Mouse (Mus musculus) neural tube, embryonic 13.5 days (tissue): Measurements from ENCODE around the gene Grin2b. TPM values are rescaled to one million over a fixed set of nuclear protein-coding genes. Genes with fewer than 3 reads are reported as not detected.

Experiments used
- ATAC-seq: fragments of 200-750 bp; cut with Nextera tagmentation; 2 replicates; pipeline ENCODE4 v1.8.0; 2017; ENCODE audit warnings: low read depth, mild to moderate bottlenecking, moderate TSS enrichment, moderate library complexity
- H3K27ac ChIP-seq: fragments of 300-500 bp; sonication (generic); replicated peaks from 2 replicates; pipeline ENCODE4 v1.5.1; 2015; ENCODE audit warnings: moderate library complexity, mild to moderate bottlenecking, inconsistent platforms
- H3K27me3 ChIP-seq: fragments of 300-500 bp; sonication (generic); 2 replicates; pipeline ENCODE4 v1.6.1; 2015; ENCODE audit warnings: mild to moderate bottlenecking, inconsistent platforms
- H3K36me3 ChIP-seq: fragments of 300-500 bp; sonication (generic); 2 replicates; pipeline ENCODE4 v1.6.1; 2015; ENCODE audit warnings: mild to moderate bottlenecking, inconsistent platforms
- H3K4me1 ChIP-seq: fragments of 300-500 bp; sonication (generic); replicated peaks from 2 replicates; pipeline ENCODE4 v1.6.1; 2015; ENCODE audit warnings: inconsistent platforms
- H3K4me2 ChIP-seq: fragments of 300-500 bp; sonication (generic); 2 replicates; pipeline ENCODE4 v1.6.1; 2015; ENCODE audit warnings: inconsistent platforms, mild to moderate bottlenecking, moderate library complexity
- H3K4me3 ChIP-seq: fragments of 300-500 bp; sonication (generic); 2 replicates; pipeline ENCODE4 v1.5.1; 2015; ENCODE audit warnings: mild to moderate bottlenecking, inconsistent platforms
- H3K9ac ChIP-seq: fragments of 300-500 bp; sonication (generic); 2 replicates; pipeline ENCODE4 v1.6.1; 2015; ENCODE audit warnings: moderate library complexity, mild to moderate bottlenecking, inconsistent platforms
- H3K9me3 ChIP-seq: fragments of 300-500 bp; sonication (generic); 2 replicates; pipeline ENCODE4 v1.6.1; 2016; ENCODE audit warnings: inconsistent platforms
- WGBS: fragments of 180-500 bp; shearing (Covaris S2); methylation state at CpG from one replicate; pipeline ENCODE4 v1.1.7; 2015; 5-methylcytosine and 5-hydroxymethylcytosine counted together
- polyA plus RNA-seq: library from polyadenylated mRNA; unstranded; fragments of >200 nt; fragmentation: Nextera tagmentation; extraction: Ambion mirVana; gene quantifications from 2 replicates; pipeline ENCODE4 v1.2.1, GENCODE M21; 2015

Grin2b gene
- polyA plus RNA-seq, 1 experiment from 2014 or later, result 32.6 TPM

DNA sequence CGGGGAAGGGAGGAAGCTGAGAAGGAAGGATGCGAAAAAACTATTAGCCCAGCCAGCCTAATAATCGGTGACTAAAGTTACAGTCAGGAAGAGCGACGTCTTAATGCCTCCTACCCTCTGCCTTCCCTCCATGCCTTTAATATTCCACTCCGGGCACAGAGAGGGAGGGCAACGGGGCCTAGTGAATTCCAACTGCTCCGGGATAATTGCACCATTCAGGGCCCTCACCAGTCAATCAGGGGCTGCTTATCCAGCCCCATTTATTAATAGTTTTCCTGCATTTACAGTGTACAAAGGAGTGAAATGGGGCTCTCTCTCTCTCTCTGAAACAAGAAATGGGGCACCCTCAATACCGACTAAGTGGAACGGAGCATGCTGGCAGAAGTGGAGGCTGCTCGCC is 11.2 kb downstream of the Grin2b start:
- peak overlapping the region; percentile 40 for H3K4me2 ChIP-seq
- H3K4me3 ChIP-seq, result peak overlapping the region; percentile 9; the same call in 1 of the 2 replicates
- 0 out of 2 replicates have a peak, but pooled peaks have one; percentile 29 for ATAC-seq
- WGBS, result 30% methylated on average over 11 of the region's 11 CpGs
- no peaks in the 10 kb centered on the region for H3K27me3 ChIP-seq
- H3K4me1 ChIP-seq, result peaks cover 58% of the 10 kb centered on the region
- H3K27ac ChIP-seq, result peak overlapping the region; percentile 35; the same call in 1 of the 2 replicates
- no peaks in the 10 kb centered on the region for H3K9me3 ChIP-seq
- H3K36me3 ChIP-seq, result no peaks in the 10 kb centered on the region
- no peak overlapping the region for H3K9ac ChIP-seq

DNA sequence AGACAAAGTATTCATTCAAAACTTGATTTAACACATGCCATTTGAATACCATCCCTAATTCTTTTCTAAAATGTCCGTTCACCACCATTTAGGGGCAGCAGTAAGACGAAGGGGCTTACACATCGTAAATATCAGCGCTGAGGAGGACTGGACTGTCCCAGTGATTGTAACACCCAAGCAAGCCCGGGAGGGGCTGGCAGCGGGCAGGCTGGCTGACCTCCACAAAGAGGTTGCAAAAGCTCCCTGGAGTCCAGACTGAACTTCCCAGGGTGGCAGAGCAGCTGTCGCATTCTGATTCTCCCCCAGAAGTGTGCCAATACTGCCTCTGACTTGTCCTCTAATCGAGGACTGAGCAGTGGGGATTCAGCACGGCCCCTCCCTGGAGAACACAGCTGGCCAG is 19.9 kb downstream of the Grin2b start:
- Histone ChIP-seq H3K27ac (no peak overlapping the region), H3K4me2 (0 out of 2 replicates have a peak overlapping the region, but pooled peaks have one; percentile 21), H3K4me1 (peaks cover 31% of the 10 kb centered on the region), H3K9ac (no peak overlapping the region), H3K36me3 (0 out of 2 replicates have a peak, but pooled peaks cover 6% of the 10 kb centered on the region), H3K27me3 (no peaks in the 10 kb centered on the region), H3K9me3 (no peaks in the 10 kb centered on the region), H3K4me3 (no peak overlapping the region)
- 20% methylated on average over 9 of the region's 9 CpGs for WGBS
- 0 out of 2 replicates have a peak, but pooled peaks have one; percentile 45 for ATAC-seq

DNA sequence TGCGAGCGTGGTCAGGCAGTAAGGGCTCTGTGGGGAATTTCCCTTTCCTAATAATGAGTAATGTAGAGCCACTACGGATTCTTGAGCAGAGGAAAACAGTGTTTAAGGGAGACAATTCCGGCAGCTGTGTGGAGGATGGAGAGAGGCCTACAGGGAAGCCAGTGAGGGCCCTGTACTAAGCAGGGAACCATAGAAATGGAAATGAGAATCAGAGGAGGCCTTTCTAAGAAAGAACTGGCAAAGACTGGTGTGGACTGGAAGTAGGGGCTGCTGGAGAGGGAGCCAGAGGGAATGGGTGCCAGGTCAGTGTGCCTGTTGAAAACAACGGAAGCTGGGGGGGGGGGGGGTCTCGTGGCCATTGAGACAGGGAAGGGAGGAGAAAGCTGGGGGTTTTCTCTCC is 23.2 kb downstream of the Grin2b start:
- ATAC-seq, result no peak
- Histone ChIP-seq H3K4me1 (peaks cover 31% of the 10 kb centered on the region), H3K36me3 (0 out of 2 replicates have a peak, but pooled peaks cover 6% of the 10 kb centered on the region), H3K9me3 (no peaks in the 10 kb centered on the region), H3K4me2 (no peak overlapping the region), H3K9ac (no peak overlapping the region), H3K4me3 (no peak overlapping the region), H3K27me3 (no peaks in the 10 kb centered on the region), H3K27ac (no peak overlapping the region)
- 35% methylated on average over 5 of the region's 6 CpGs for WGBS

DNA sequence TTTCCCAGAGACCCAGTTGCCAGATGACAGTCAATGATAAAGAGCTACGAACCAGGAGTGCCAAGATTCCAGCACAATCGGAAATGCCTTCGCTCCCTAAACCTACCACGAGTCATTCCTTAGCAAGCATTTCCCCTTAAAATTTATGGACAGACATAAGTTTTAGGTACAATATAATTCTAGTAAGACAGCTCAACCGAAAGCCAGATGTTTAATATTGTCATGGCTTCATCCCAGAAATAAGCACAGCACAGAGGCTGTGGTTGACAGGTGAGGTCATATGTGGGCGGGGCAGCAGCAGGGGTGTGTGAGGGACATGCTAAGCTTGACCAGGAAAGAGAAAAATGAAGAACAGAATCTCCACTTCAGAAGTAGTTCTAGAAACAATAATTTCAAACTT is 33.3 kb downstream of the Grin2b start:
- H3K9ac ChIP-seq, result no peak overlapping the region
- H3K9me3 ChIP-seq, result no peaks in the 10 kb centered on the region
- WGBS, result 88% methylated on average over 6 of the region's 6 CpGs
- no peak overlapping the region for H3K27ac ChIP-seq
- no peaks in the 10 kb centered on the region for H3K27me3 ChIP-seq
- ATAC-seq, result no peak
- H3K4me3 ChIP-seq, result no peak overlapping the region
- 0 out of 2 replicates have a peak, but pooled peaks cover 2% of the 10 kb centered on the region for H3K4me1 ChIP-seq
- H3K36me3 ChIP-seq, result no peaks in the 10 kb centered on the region
- H3K4me2 ChIP-seq, result no peak overlapping the region

DNA sequence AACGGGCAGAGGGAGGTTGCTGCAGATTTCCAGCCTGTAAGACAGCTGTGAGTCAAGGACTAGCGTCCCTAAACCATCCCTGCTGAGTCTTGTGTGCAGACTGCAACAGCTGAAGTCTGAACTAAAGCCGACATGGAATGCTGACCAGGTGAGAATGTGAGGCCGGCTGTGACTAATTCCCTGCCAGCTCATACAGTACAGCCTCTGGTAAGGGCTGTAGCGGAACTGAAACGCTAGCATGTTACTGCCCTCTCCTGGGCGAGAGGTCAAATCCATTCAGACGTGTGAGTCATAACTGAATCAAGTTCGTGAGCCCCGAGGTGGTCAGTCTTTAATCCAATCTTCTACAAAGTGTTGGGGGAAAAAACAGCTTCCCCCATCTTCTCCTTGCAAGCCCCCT is 42.9 kb downstream of the Grin2b start:
- Histone ChIP-seq H3K9me3 (no peaks in the 10 kb centered on the region), H3K36me3 (no peaks in the 10 kb centered on the region), H3K9ac (no peak overlapping the region), H3K27ac (no peak overlapping the region), H3K27me3 (no peaks in the 10 kb centered on the region), H3K4me1 (peaks cover 5% of the 10 kb centered on the region), H3K4me2 (no peak overlapping the region), H3K4me3 (no peak overlapping the region)
- 41% methylated on average over 10 of the region's 10 CpGs for WGBS
- peak; percentile 67 for ATAC-seq

DNA sequence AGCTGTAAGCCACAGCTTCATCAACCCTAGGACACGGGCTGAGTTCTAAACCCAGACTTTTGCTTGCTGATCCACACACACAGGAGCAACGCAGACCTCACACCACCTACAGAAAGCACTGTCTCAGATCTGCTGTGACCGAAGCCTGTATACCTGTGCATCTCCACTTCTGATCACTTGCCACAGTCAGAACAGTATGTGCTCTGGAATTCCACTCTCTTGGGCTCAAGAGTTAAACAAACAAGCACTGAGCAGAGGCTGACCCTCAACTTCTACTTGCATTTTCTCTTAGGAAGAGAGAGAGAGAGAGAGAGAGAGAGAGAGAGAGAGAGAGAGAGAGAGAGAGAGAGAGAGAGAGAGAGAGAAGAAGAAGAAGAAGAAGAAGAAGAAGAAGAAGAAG is 50.7 kb downstream of the Grin2b start:
- no peaks in the 10 kb centered on the region; the same call in 1 of the 2 replicates for H3K4me1 ChIP-seq
- H3K4me3 ChIP-seq, result no peak overlapping the region
- no peak overlapping the region for H3K4me2 ChIP-seq
- ATAC-seq, result no peak
- no peaks in the 10 kb centered on the region for H3K27me3 ChIP-seq
- WGBS, result 85% methylated on average over 3 of the region's 3 CpGs
- no peaks in the 10 kb centered on the region for H3K36me3 ChIP-seq
- H3K9ac ChIP-seq, result no peak overlapping the region
- H3K9me3 ChIP-seq, result no peaks in the 10 kb centered on the region
- no peak overlapping the region for H3K27ac ChIP-seq

DNA sequence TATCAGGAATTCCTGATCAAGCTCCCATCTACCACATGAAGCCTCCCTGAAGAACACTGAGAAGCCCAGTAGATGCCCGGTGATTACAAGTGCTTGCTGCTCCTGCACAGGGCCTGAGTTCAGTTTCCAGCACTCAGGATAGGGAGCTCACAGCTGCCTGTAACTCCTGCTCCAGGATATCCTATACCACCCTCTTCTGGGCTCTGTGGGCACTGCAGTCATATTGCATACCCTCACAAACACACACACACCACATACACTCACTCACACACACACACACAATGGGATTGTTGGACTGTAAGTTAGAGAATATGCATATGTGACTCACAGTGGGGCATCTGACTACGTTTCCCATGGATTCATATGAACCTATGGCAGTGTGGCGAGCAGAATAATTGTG is 55.9 kb downstream of the Grin2b start:
- Histone ChIP-seq H3K36me3 (no peaks in the 10 kb centered on the region), H3K27me3 (no peaks in the 10 kb centered on the region), H3K4me2 (no peak overlapping the region), H3K4me3 (no peak overlapping the region), H3K4me1 (no peaks in the 10 kb centered on the region; the same call in 1 of the 2 replicates), H3K9me3 (no peaks in the 10 kb centered on the region), H3K9ac (no peak overlapping the region), H3K27ac (no peak overlapping the region)
- WGBS, result 92% methylated on average over 3 of the region's 3 CpGs
- no peak for ATAC-seq

DNA sequence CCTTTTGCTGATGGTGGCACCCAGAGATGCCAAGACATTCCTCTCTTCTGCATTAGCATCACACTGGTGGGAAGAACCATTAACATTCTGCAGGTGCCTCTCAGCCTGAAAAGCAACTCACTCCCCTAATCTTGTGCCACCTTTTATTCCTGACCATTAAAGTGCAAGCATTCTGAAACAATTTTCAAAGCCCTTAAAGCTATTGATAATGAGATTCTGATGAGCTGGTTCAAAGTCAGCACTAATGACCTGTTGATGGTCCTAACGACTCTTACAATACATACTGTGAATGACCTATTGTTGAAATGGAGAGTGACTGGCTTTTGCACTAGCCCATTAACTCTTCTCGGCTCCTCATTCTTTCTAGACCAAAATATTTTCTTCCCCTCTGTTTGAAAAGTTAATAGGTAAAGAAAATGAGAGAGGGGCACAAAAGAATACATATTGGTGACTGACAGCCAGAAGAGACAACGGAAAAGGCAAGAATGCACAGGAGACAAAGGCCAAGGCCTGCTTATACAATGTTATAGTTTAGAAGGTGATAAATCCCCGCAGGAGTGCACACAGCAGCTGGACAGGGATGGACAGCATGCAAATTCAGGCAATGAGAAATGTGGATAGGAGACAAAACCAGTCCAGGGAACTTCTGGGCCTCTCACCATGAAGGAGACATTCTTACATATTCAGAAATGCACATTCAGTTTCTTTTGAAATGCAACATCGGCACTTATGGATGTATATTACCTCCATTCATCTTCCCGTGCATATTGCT is 59.5 kb downstream of the Grin2b start:
- Histone ChIP-seq H3K9ac (no peak overlapping the region), H3K4me1 (peaks cover 10% of the 10 kb centered on the region), H3K9me3 (no peaks in the 10 kb centered on the region), H3K4me2 (no peak overlapping the region), H3K27me3 (no peaks in the 10 kb centered on the region), H3K4me3 (no peak overlapping the region), H3K36me3 (no peaks in the 10 kb centered on the region), H3K27ac (no peak overlapping the region)
- WGBS, result 35% methylated on average over 6 of the region's 6 CpGs
- ATAC-seq, result no peak

DNA sequence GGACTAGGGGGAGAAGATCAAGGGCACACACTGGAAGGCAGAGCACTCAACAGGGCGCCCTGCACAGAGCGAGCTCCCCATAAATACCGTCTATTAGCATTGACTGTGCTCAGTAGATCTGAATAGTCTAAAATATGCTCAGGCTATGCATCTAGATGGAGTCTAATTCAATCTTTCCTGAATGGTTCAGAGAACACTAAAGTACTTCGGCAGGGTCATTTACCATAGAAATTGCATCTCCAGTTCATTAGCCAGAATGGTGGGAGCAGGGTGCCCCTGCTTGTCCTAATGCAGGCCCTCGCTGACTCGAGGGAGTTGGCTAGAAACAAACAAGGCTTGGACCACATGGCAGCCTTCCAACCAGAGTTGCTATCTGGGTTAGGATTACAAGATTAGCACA is 64.1 kb downstream of the Grin2b start:
- WGBS, result 43% methylated on average over 6 of the region's 6 CpGs
- H3K36me3 ChIP-seq, result no peaks in the 10 kb centered on the region
- ATAC-seq, result peak; percentile 58

DNA sequence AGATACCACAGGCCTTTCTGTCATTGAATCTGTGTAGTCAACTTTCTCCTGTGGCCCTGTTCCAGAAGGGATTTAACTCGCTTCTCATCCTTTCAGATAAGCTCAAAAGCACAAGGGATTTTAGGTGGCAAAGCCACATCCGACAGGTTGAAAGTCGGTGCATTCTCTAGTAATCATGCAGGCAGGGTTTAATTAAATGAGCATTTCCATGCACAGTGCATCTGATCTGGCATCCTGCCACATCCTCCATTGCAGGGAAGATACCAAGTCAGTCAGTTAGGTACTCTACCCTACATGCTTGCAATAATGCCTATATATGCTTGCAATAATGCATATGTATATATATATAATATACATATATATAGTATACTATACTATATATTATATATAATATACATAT is 64.8 kb downstream of the Grin2b start:
- H3K27me3 ChIP-seq, result no peaks in the 10 kb centered on the region
- WGBS, result 56% methylated on average over 3 of the region's 3 CpGs

More for the DNA sequence above, 64.1 kb downstream of the Grin2b start:
- no peaks in the 10 kb centered on the region for H3K27me3 ChIP-seq
- no peaks in the 10 kb centered on the region for H3K9me3 ChIP-seq
- peak overlapping the region; percentile 38; the same call in 1 of the 2 replicates for H3K27ac ChIP-seq
- H3K4me1 ChIP-seq, result peaks cover 17% of the 10 kb centered on the region
- H3K4me3 ChIP-seq, result no peak overlapping the region
- no peak overlapping the region for H3K9ac ChIP-seq
- H3K4me2 ChIP-seq, result no peak overlapping the region

DNA sequence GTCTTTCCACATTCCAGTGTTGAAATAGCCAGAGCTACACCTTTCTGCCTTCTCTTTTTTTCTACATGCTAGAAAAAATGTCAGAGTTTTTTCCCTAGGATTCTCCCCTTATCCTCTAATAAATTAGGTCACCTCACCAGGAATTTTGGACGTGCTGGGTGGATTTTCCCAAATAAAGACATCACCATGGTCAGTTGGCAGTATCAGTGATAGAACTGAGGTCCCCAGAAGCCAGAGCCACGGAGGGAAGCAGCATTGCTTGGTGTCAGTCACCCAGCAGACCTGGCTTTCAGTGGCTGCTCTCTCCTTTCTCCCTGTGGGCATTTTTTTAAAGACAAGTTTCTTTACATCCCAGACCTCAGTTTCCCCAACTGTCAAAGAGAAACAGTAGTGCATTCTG is 68.1 kb downstream of the Grin2b start:
- no peak for ATAC-seq
- Histone ChIP-seq H3K9me3 (no peaks in the 10 kb centered on the region), H3K4me2 (no peak overlapping the region), H3K27me3 (no peaks in the 10 kb centered on the region), H3K27ac (no peak overlapping the region), H3K36me3 (no peaks in the 10 kb centered on the region), H3K4me3 (no peak overlapping the region), H3K9ac (no peak overlapping the region), H3K4me1 (peaks cover 17% of the 10 kb centered on the region)
- WGBS, result 81% methylated on average over 2 of the region's 2 CpGs

More for the DNA sequence above, 64.8 kb downstream of the Grin2b start:
- Histone ChIP-seq H3K36me3 (no peaks in the 10 kb centered on the region), H3K4me2 (no peak overlapping the region), H3K4me1 (peaks cover 17% of the 10 kb centered on the region), H3K27ac (no peak overlapping the region), H3K9me3 (no peaks in the 10 kb centered on the region), H3K9ac (no peak overlapping the region), H3K4me3 (no peak overlapping the region)
- 0 out of 2 replicates have a peak, but pooled peaks have one; percentile 32 for ATAC-seq

DNA sequence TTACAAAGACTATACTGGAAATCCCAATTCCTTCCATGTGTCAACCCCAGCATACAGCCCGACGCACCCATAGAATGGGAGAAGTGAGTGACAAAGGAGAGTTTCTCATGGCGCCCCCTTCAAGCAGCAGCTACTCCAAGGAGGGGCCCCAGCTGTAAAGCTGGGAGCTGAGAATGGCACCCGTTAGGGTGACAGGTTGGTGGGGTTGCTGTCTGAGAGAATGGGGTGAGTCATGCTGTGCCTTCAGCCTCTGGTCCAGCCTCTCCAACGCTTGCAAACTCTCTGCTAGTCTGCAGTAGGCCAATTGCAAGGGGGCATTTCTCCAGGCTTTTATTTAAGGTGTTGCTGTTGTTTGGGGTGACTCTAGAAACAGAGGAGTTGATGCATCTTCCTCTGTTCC is 73.1 kb downstream of the Grin2b start:
- no peak for ATAC-seq
- Histone ChIP-seq H3K9ac (no peak overlapping the region), H3K27me3 (no peaks in the 10 kb centered on the region), H3K27ac (no peak overlapping the region), H3K36me3 (no peaks in the 10 kb centered on the region), H3K4me1 (no peaks in the 10 kb centered on the region), H3K4me3 (no peak overlapping the region), H3K4me2 (no peak overlapping the region), H3K9me3 (no peaks in the 10 kb centered on the region)
- 79% methylated on average over 5 of the region's 5 CpGs for WGBS
